Mouse (Mus musculus): ENCODE results near the gene 4930539E08Rik. TPM values are rescaled to one million over a fixed set of nuclear protein-coding genes. Genes with fewer than 3 reads are reported as not detected.

Gene 4930539E08Rik
- polyA plus RNA-seq, 1 experiment from 2014 or later, result 0.12 TPM

DNA sequence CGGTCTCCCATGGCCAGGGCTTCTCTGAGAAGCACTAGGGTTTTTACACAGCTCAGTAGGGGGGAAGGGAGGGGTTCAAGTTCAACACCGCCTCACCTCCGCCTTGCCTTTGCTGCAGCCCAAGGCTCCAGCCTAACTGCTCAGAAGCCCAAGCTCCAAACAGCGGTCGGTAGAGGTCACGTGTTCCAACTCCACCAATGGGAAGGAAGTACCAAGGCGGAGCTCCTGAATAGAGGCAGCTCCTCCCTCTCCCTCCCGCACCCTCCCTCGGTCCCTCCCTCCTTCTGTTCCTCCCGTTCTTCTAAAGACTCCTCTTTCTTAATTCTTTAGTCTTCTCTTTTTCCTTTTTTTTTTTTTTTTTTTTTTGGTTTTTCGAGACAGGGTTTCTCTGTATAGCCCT, 27.0 kb upstream of the 4930539E08Rik start:
- no peak overlapping the region for H3K4me3 ChIP-seq
- no peaks in the 10 kb centered on the region for H3K4me1 ChIP-seq
- H3K36me3 ChIP-seq, result no peaks in the 10 kb centered on the region
- no peak for ATAC-seq (ENCODE audit: borderline replicate concordance, extremely low read depth, low FRiP score, low TSS enrichment)
- no peaks in the 10 kb centered on the region for H3K9me3 ChIP-seq
- H3K27ac ChIP-seq, result no peak overlapping the region
- WGBS, result 69% methylated on average over 10 of the region's 11 CpGs
- no peak overlapping the region for H3K9ac ChIP-seq
- H3K4me2 ChIP-seq, result no peak overlapping the region
- no peaks in the 10 kb centered on the region for H3K27me3 ChIP-seq

DNA sequence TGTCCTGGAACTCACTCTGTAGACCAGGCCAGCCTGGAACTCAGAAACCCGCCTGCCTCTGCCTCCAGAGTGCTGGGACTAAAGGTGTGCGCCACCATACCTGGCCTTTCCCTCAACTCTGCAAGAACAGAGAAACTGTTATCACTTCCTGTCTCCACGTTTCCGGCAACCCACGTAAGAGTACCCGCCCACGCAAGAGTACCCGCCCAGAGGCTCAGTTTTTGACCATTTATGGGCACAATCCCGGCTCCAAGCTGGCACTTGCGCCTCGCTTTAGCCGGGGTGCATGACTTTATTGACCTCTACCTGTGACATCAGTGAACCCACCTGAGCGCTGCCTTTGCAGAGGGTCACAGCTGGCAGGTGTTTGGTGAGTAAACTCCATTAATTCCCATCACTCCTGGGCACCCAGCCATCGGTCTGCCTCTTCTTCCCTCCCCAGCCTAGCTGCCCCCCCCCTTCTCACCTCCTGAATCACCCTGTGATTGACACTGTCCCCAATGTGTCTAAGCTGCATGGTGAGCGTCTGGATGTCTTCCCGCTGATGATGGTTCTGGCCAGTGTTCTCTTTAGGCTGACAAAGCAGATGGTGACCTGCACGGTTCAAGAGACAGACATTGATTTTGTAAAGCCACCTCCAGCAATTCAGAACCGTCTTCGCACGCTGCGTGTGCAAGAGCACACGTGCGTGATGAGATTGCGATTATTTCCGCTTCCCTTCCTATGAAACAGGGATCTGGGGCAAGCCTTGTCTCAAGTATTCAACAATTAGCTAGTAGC, 25.8 kb upstream of the 4930539E08Rik start:
- Histone ChIP-seq H3K9ac (no peak overlapping the region), H3K9me3 (no peaks in the 10 kb centered on the region), H3K27ac (no peak overlapping the region), H3K4me2 (no peak overlapping the region), H3K27me3 (no peaks in the 10 kb centered on the region), H3K4me1 (no peaks in the 10 kb centered on the region), H3K36me3 (no peaks in the 10 kb centered on the region), H3K4me3 (no peak overlapping the region)
- WGBS, result 88% methylated on average over 25 of the region's 25 CpGs
- ATAC-seq (ENCODE audit: borderline replicate concordance, extremely low read depth, low FRiP score, low TSS enrichment), result no peak

DNA sequence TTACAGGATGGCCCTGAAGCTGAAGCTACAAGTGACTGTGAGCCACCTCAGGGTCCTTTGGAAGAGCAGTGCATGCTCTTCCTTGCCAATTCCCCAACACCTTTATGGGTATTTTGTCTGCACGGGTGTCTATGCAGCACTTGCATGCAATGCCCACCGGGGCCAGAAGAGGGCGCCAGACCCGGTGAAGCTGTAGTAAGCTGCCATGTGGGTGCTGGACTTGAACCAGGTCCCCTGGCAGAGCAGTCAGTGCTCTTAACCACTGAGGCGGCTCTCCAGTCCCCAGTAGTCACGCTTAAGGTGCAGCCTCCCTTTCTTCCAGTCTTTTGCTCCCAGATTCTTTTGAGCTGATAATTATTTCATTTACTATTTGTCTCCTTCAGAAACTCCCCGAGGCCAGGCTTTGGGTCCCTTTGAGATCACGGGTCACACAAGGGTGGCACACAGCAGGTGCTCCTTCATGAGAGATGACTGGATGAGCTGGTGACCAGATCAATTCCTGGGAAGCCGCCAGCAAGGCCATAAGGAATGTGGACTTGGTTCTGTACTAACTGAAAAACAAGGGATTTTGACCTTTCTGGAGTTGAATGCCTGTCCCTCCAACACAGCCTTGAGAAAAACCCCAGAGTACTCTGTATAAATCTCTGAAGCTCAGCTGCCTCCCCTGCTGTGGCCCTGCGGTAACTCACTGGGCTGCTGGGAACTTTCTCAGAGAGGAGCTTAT, 21.7 kb upstream of the 4930539E08Rik start:
- Histone ChIP-seq H3K4me3 (no peak overlapping the region), H3K27me3 (no peaks in the 10 kb centered on the region), H3K9ac (no peak overlapping the region), H3K36me3 (no peaks in the 10 kb centered on the region), H3K9me3 (no peaks in the 10 kb centered on the region), H3K4me2 (no peak overlapping the region), H3K27ac (no peak overlapping the region), H3K4me1 (no peaks in the 10 kb centered on the region)
- ATAC-seq (ENCODE audit: borderline replicate concordance, extremely low read depth, low FRiP score, low TSS enrichment), result no peak
- WGBS, result 76% methylated on average over 10 of the region's 10 CpGs

- ATAC-seq (ENCODE audit: borderline replicate concordance, extremely low read depth, low FRiP score, low TSS enrichment), result no peak
- Histone ChIP-seq H3K4me3 (no peak overlapping the region), H3K9me3 (no peaks in the 10 kb centered on the region), H3K27me3 (no peaks in the 10 kb centered on the region), H3K4me2 (no peak overlapping the region), H3K4me1 (peaks cover 4% of the 10 kb centered on the region; the same call in 1 of the 2 replicates), H3K27ac (no peak overlapping the region), H3K9ac (no peak overlapping the region), H3K36me3 (no peaks in the 10 kb centered on the region)
- 84% methylated on average over 7 of the region's 7 CpGs for WGBS
Observed at GRCm38 (mm10) chr17:28936133-28936532, 21.0 kb upstream of the 4930539E08Rik start.

DNA sequence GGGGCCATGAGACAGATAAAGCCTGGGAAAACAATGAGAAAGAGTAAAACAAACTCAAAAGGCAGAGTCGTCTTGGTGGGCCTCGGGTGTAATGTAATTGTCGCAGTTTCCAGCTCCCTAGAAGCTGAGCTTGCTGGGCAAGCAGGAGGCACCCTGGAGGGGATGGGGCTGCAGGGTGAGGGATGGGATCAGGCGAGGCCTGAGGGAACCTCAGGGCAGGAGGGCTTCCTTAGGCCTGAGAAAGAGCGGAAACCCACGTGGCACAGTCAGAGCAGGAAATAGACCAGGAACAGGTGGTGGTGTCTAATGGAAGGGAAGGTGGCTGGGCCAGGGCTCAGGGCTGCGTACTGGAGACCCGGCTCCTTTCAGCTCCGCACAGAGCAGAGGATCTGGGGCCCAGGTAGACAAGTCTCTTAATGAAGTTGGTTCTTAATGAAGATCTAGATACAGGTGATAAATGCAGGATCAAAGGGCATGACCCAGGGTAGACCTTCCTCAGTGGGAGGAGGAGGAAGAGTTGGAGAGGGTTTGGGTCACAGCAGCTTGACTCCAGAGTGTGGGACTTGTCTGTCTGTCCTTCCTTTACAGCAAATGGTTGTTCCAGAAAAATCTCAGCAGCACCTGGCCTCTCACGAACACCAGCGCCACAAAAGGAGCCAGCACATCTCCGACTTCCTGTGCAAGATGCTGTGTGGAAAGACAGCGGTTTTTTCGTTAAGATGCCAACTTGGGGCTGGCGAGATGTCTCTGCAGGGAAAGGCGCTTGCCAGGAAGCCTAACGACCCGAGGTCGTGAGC, 19.2 kb upstream of the 4930539E08Rik start:
- WGBS, result 65% methylated on average over 19 of the region's 19 CpGs
- Histone ChIP-seq H3K9me3 (no peaks in the 10 kb centered on the region), H3K36me3 (no peaks in the 10 kb centered on the region), H3K9ac (no peak overlapping the region), H3K4me3 (no peak overlapping the region), H3K4me2 (no peak overlapping the region), H3K27ac (no peak overlapping the region), H3K27me3 (no peaks in the 10 kb centered on the region), H3K4me1 (peaks cover 18% of the 10 kb centered on the region)
- ATAC-seq (ENCODE audit: borderline replicate concordance, extremely low read depth, low FRiP score, low TSS enrichment), result no peak

GRCm38 (mm10) chr17:28932274-28932673, 17.1 kb upstream of the 4930539E08Rik start:
- Histone ChIP-seq H3K4me3 (no peak overlapping the region), H3K4me1 (peaks cover 18% of the 10 kb centered on the region), H3K9ac (no peak overlapping the region), H3K9me3 (no peaks in the 10 kb centered on the region), H3K27me3 (no peaks in the 10 kb centered on the region), H3K36me3 (no peaks in the 10 kb centered on the region), H3K4me2 (no peak overlapping the region), H3K27ac (no peak overlapping the region)
- WGBS, result 76% methylated on average over 4 of the region's 4 CpGs
- ATAC-seq (ENCODE audit: borderline replicate concordance, extremely low read depth, low FRiP score, low TSS enrichment), result no peak

DNA sequence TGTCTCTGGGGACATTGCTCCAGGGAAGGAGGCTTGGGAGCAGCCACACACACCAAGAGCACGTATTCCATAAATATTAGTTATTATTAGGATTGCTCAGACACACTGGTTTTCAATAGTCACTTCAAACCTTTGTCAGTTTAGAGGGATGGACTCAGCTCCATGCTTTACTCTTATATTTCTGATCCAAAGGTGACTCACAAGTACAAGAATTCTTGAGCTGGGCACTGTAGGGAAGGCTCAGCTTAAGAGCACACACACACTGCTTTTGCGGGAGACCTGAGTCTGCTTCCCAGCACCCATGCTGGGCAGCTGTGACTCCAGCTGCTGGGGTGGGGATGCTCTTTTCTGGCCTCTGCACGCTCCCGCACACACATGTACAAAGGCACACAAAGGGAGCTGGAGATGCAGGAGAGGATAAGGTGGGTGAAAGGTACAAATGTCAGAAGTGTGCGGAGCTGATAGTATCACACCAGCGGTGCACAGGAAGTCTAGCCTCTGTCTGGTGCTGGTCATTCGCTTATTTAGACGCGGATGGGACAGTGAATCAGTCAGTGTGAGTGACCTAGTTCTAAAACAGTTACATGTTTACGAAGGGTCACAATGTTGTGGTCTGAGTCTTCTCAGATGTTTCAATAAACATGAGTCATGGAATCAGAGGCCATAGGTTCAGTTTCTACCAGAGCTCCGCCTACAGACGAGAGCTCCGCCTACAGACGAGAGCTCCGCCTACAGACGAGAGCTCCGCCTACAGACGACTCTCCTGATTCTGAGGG, 16.5 kb upstream of the 4930539E08Rik start:
- H3K4me2 ChIP-seq, result no peak overlapping the region
- no peak overlapping the region for H3K4me3 ChIP-seq
- WGBS, result 82% methylated on average over 18 of the region's 18 CpGs
- no peaks in the 10 kb centered on the region for H3K27me3 ChIP-seq
- H3K27ac ChIP-seq, result peak overlapping the region; percentile 90
- ATAC-seq (ENCODE audit: borderline replicate concordance, extremely low read depth, low FRiP score, low TSS enrichment), result no peak
- no peak overlapping the region for H3K9ac ChIP-seq
- H3K4me1 ChIP-seq, result peaks cover 18% of the 10 kb centered on the region
- H3K36me3 ChIP-seq, result no peaks in the 10 kb centered on the region
- no peaks in the 10 kb centered on the region for H3K9me3 ChIP-seq

- H3K9ac ChIP-seq, result no peak overlapping the region
- no peak overlapping the region; the same call in 1 of the 2 replicates for H3K4me3 ChIP-seq
Observed at GRCm38 (mm10) chr17:28930392-28931074, 15.4 kb upstream of the 4930539E08Rik start.

DNA sequence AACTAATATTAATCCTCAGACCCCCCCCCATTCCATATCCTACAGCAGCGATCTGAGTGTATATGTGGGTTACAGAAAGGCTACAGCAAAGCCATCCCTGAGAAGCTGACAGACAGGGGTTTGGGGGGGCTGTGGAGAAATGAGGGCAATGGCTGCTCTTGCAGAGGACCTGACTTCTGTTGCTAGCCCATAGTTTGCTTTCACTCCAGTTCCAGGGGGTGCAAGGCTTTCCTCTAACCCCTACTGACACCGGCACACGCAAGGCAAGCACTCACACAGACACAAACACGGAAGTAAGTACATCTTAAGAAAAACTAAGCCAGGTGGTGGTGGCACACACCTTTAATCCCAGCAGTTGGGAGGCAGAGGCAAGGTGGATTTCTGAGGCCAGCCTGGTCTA, 14.2 kb upstream of the 4930539E08Rik start:
- Histone ChIP-seq H3K27ac (no peak overlapping the region), H3K36me3 (no peaks in the 10 kb centered on the region), H3K4me3 (no peak overlapping the region), H3K9me3 (no peaks in the 10 kb centered on the region), H3K4me2 (no peak overlapping the region), H3K27me3 (no peaks in the 10 kb centered on the region), H3K4me1 (peaks cover 18% of the 10 kb centered on the region), H3K9ac (no peak overlapping the region)
- 84% methylated on average over 4 of the region's 4 CpGs for WGBS
- ATAC-seq (ENCODE audit: borderline replicate concordance, extremely low read depth, low FRiP score, low TSS enrichment), result no peak

More at GRCm38 (mm10) chr17:28930392-28931074, 15.4 kb upstream of the 4930539E08Rik start:
- Histone ChIP-seq H3K36me3 (no peaks in the 10 kb centered on the region), H3K9me3 (no peaks in the 10 kb centered on the region), H3K27me3 (no peaks in the 10 kb centered on the region), H3K4me1 (peaks cover 18% of the 10 kb centered on the region), H3K27ac (peak overlapping the region; percentile 90), H3K4me2 (peak overlapping the region; percentile 47)
- 3% methylated on average over 14 of the region's 14 CpGs for WGBS
- ATAC-seq (ENCODE audit: borderline replicate concordance, extremely low read depth, low FRiP score, low TSS enrichment), result peak; percentile 88

- Histone ChIP-seq H3K4me3 (no peak overlapping the region), H3K4me2 (no peak overlapping the region), H3K27ac (no peak overlapping the region), H3K9ac (no peak overlapping the region), H3K27me3 (no peaks in the 10 kb centered on the region), H3K36me3 (no peaks in the 10 kb centered on the region), H3K4me1 (peaks cover 18% of the 10 kb centered on the region), H3K9me3 (no peaks in the 10 kb centered on the region)
- ATAC-seq (ENCODE audit: borderline replicate concordance, extremely low read depth, low FRiP score, low TSS enrichment), result no peak
- 55% methylated on average over 9 of the region's 9 CpGs for WGBS
Observed at GRCm38 (mm10) chr17:28928004-28928403, 12.9 kb upstream of the 4930539E08Rik start.
